Mouse (Mus musculus) ovary, adult 2 months (tissue): Measurements from ENCODE around the gene Olfr243. TPM values are rescaled to one million over a fixed set of nuclear protein-coding genes. Genes with fewer than 3 reads are reported as not detected.

Experiments
- polyA plus RNA-seq: library from polyadenylated mRNA; depleted of rRNA; stranded (reverse); fragments of >200 nt; gene quantifications from 2 replicates; pipeline ENCODE4 v1.2.3, GENCODE M21; 2012; rRNA removed

Olfr243 gene
- not detected in 2 replicates for polyA plus RNA-seq

DNA sequence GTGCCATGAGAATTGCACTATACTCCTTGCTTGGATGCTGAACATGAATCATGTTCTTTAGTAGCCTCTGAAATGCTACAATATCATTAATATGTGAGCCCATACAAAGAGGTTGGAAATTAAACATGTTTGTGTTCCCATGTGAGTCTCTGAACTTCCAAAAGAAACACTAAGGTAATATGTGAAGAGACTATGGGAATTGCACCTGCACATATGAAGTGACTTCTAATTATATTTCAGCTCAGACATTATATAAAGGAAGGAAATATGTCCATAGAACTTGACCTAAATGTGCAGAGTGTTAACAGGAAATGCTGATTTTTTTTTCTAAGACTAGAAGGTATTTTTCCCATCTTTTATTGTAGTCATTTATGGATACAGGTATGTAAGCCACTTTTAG, at the start of gene Olfr243:
Olfr243 (plus strand) TSS at position 301 of the 400 bp plus-strand sequence.

DNA sequence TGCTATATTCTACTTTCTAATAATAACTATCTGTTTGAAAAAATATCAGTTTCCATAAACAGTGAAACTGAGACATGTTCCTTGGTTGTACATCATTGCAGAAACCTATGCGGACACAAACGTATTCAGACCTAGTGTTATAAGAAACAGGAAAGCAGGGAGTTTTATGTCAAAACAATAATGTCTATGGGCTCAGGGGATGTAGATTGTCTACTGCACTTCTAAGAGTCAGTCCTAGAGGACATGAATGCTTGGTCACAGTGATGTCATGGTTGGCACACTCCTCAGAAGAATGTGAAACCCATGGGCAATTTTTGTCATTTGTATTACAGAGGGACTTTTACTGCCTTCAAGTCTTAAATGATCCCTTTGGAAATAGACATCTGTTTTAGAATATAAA, 43.4 kb upstream of the Olfr243 start, which contains the start of gene Olfr624:
Olfr624 (minus strand) TSS at position 101 of the 400 bp plus-strand sequence.

DNA sequence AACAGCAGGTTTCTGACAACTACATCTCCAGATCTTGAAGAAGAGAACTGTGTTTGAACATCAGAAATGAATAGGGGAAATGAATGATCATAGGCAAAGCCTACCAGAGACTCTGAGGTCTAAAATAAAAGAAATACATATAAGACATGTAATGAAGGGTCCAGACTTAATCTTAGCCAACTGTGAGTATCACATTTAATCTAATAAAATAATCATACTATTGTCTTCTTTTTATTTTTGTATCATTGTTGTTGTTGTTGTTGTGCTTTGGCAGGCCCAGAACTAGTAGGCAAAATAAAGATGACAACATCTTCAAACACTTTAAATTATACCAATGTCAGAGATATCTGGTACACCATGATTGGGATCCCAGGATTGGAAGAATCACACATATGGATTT, 32.1 kb upstream of the Olfr243 start, which contains the start of gene Olfr625-ps1:
Olfr625-ps1 (plus strand) TSS at position 301 of the 400 bp plus-strand sequence.

DNA sequence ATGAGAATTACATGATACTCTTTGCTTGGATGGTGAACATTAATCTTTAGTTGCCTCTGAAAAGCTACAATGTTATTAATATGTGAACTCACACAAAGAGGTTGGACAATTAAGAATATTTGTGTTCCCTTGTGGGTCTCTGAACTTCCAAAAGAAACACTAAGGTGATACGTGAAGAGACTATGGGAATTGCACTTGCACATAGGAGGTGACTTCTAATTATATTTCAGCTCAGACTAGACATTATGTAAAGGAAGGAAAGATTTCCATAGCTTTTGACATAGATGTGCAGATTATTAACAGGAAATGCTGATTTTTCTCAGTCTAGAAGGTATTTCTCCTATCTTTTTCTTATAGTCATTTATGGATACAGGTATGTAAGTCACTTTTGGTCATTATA, 15.6 kb downstream of the Olfr243 start, which contains the start of gene Olfr628:
Olfr628 (plus strand) TSS at position 301 of the 400 bp plus-strand sequence.

DNA sequence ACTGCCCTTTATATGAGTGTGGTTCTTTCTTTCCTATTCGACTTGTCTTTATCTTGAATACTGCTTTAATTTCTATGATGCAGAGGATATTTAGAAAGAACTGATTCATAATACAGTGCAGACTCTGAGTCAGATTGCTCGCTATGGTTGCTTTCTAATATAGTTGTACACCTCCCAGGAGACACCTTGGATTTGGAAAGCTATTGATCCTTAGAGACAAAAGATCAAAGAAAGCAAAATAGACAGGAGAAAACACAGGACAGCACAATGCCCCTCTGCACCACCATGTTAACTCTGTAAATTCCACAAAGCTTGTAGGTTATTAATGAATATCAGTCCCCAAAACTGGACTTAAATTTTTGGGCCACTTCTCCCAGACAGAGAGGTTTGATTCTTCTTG, 30.4 kb downstream of the Olfr243 start, which contains the start of gene Olfr629:
Olfr629 (minus strand) TSS at position 101 of the 400 bp plus-strand sequence.

DNA sequence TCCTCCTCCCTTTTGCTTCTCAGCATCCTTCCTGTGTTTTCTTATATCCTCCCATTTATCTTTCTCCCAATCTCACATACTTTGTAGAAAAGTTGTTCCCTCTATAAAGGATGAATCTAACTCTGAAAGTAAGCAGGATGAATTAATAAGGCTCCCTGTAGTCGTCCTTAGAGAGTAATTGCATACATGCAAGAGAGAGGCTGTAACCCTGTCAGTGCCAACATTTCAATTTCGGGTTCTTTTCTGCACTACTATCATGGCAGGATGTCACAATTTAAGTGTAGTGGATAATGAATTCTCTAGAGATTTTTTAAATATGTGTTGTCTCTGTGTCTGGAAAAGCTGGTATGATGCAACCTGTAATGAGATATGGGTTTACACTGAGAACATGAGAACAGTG, 42.8 kb downstream of the Olfr243 start, which contains the start of gene Olfr630:
Olfr630 (minus strand) TSS at position 101 of the 400 bp plus-strand sequence.

Other genes with a start within 250 kb of the Olfr243 start
- gene Olfr608, start 244.8 kb upstream of the Olfr243 start, polyA plus RNA-seq: not detected in 2 replicates
- gene Olfr609, start 216.6 kb upstream of the Olfr243 start, polyA plus RNA-seq: not detected in 2 replicates
- not detected in 2 replicates for gene Olfr610, start 202.5 kb upstream of the Olfr243 start, polyA plus RNA-seq
- gene Olfr611, start 193.8 kb upstream of the Olfr243 start, polyA plus RNA-seq: not detected in 2 replicates
- not detected in 2 replicates for gene Olfr612, start 172.0 kb upstream of the Olfr243 start, polyA plus RNA-seq
- not detected in 2 replicates for gene Olfr613, start 166.6 kb upstream of the Olfr243 start, polyA plus RNA-seq
- gene Olfr615, start 158.6 kb upstream of the Olfr243 start, polyA plus RNA-seq: not detected in 2 replicates
- not detected in 2 replicates for gene Olfr616, start 145.5 kb upstream of the Olfr243 start, polyA plus RNA-seq
- not detected in 2 replicates for gene Olfr617, start 141.6 kb upstream of the Olfr243 start, polyA plus RNA-seq
- gene Olfr618, start 124.6 kb upstream of the Olfr243 start, polyA plus RNA-seq: not detected in 2 replicates
- gene Olfr619, start 114.1 kb upstream of the Olfr243 start, polyA plus RNA-seq: not detected in 2 replicates
- not detected in 2 replicates for gene Olfr620, start 102.1 kb upstream of the Olfr243 start, polyA plus RNA-seq
- gene Olfr622, start 72.0 kb upstream of the Olfr243 start, polyA plus RNA-seq: not detected in 2 replicates
- not detected in 2 replicates for gene Olfr623, start 51.0 kb upstream of the Olfr243 start, polyA plus RNA-seq
- gene Olfr624, start 43.5 kb upstream of the Olfr243 start, polyA plus RNA-seq: not detected in 2 replicates
- gene Olfr625-ps1, start 32.0 kb upstream of the Olfr243 start, polyA plus RNA-seq: not detected in 2 replicates
- gene Olfr628, start 15.7 kb downstream of the Olfr243 start, polyA plus RNA-seq: not detected in 2 replicates
- gene Olfr629, start 30.3 kb downstream of the Olfr243 start, polyA plus RNA-seq: not detected in 2 replicates
- not detected in 2 replicates for gene Olfr630, start 42.7 kb downstream of the Olfr243 start, polyA plus RNA-seq
- gene Olfr69, start 56.9 kb downstream of the Olfr243 start, polyA plus RNA-seq: not detected in 2 replicates
- not detected in 2 replicates for gene Olfr68, start 65.0 kb downstream of the Olfr243 start, polyA plus RNA-seq
- not detected in 2 replicates for gene Olfr67, start 77.2 kb downstream of the Olfr243 start, polyA plus RNA-seq
- gene Hbb-bt, start 99.3 kb downstream of the Olfr243 start, polyA plus RNA-seq: 36.7 and 60.5 TPM in 2 replicates
- 349 and 591 TPM in 2 replicates for gene Hbb-bs, start 113.4 kb downstream of the Olfr243 start, polyA plus RNA-seq
- not detected in 2 replicates for gene Hbb-bh2, start 125.8 kb downstream of the Olfr243 start, polyA plus RNA-seq
- not detected in 2 replicates for gene Hbb-bh1, start 128.5 kb downstream of the Olfr243 start, polyA plus RNA-seq
- not detected in 2 replicates for gene Hbb-y, start 138.5 kb downstream of the Olfr243 start, polyA plus RNA-seq
- gene Olfr66, start 171.6 kb downstream of the Olfr243 start, polyA plus RNA-seq: not detected in 2 replicates
- gene Olfr64, start 179.8 kb downstream of the Olfr243 start, polyA plus RNA-seq: not detected in 2 replicates
- gene Olfr65, start 188.8 kb downstream of the Olfr243 start, polyA plus RNA-seq: not detected in 2 replicates
- gene Olfr631, start 214.2 kb downstream of the Olfr243 start, polyA plus RNA-seq: not detected in 2 replicates
- not detected in 2 replicates for gene Olfr632, start 219.7 kb downstream of the Olfr243 start, polyA plus RNA-seq
- not detected in 2 replicates for gene Olfr633, start 229.8 kb downstream of the Olfr243 start, polyA plus RNA-seq